Mouse (Mus musculus) kidney, embryonic 14.5 days (tissue): ENCODE data around the gene Cdk11b. TPM values are rescaled to one million over a fixed set of nuclear protein-coding genes. Genes with fewer than 3 reads are reported as not detected.
A peak's percentile ranks its signal among the peaks of the same experiment; 100 is the strongest.

ENCODE experiments used
- ATAC-seq: fragments of 200-750 bp; cut with Nextera tagmentation; 2 replicates; pipeline ENCODE4 v1.8.0; 2017; ENCODE audit warnings: moderate number of reproducible peaks, mild to moderate bottlenecking, moderate TSS enrichment, moderate library complexity; ENCODE audit not compliant: low FRiP score, low TSS enrichment
- H3K27ac ChIP-seq: fragments of 300-500 bp; sonication (generic); 2 replicates; pipeline ENCODE4 v1.5.1; 2014; ENCODE audit warnings: low read depth, mild to moderate bottlenecking, low read length, moderate library complexity, mixed read lengths
- H3K27me3 ChIP-seq: fragments of 300-500 bp; sonication (generic); 2 replicates; pipeline ENCODE4 v1.6.1; 2014; ENCODE audit warnings: mild to moderate bottlenecking, low read length; ENCODE audit not compliant: control insufficient read depth, insufficient read depth
- H3K36me3 ChIP-seq: fragments of 300-500 bp; sonication (generic); 2 replicates; pipeline ENCODE4 v1.6.1; 2014; ENCODE audit warnings: low read length, mixed read lengths; ENCODE audit not compliant: control insufficient read depth, insufficient read depth
- H3K4me1 ChIP-seq: fragments of 300-500 bp; sonication (generic); 2 replicates; pipeline ENCODE4 v1.6.1; 2014; ENCODE audit warnings: low read length, mixed read lengths; ENCODE audit not compliant: control insufficient read depth, insufficient read depth
- H3K4me2 ChIP-seq: fragments of 300-500 bp; sonication (generic); replicated peaks from 2 replicates; pipeline ENCODE4 v1.6.1; 2014; ENCODE audit warnings: low read depth, mild to moderate bottlenecking, low read length
- H3K4me3 ChIP-seq: fragments of 300-500 bp; sonication (generic); 2 replicates; pipeline ENCODE4 v1.5.1; 2014; ENCODE audit warnings: mild to moderate bottlenecking, low read length
- H3K9ac ChIP-seq: fragments of 300-500 bp; sonication (generic); 2 replicates; pipeline ENCODE4 v1.6.1; 2014; ENCODE audit warnings: low read depth, mild to moderate bottlenecking, low read length, moderate library complexity
- H3K9me3 ChIP-seq: fragments of 300-500 bp; sonication (generic); 2 replicates; pipeline ENCODE4 v1.6.1; 2016; ENCODE audit warnings: low read length; ENCODE audit not compliant: control insufficient read depth
- whole genome bisulfite sequencing: fragments of 180-500 bp; shearing (Covaris S2); extraction: QIAGEN DNeasy Blood & Tissue Kit; methylation state at CpG from one replicate; pipeline ENCODE4 v1.1.7; 2014; 5-methylcytosine and 5-hydroxymethylcytosine counted together
- polyA plus RNA-seq: library from polyadenylated mRNA; unstranded; fragments of >200 nt; fragmentation: Nextera tagmentation; extraction: Ambion mirVana; gene quantifications from 2 replicates; pipeline ENCODE4 v1.2.1, GENCODE M21; 2014

Cdk11b gene
- polyA plus RNA-seq, 1 experiment from 2014 or later: 57.0 TPM

- WGBS: 87% methylated on average over 5 of the region's 5 CpGs
- Histone ChIP-seq H3K27ac (no peak overlapping the region), H3K4me3 (no peak overlapping the region), H3K4me2 (no peak overlapping the region), H3K4me1 (no peaks in the 10 kb centered on the region), H3K9ac (no peak overlapping the region), H3K36me3 (peaks cover 65% of the 10 kb centered on the region), H3K9me3 (no peaks in the 10 kb centered on the region), H3K27me3 (no peaks in the 10 kb centered on the region)
- ATAC-seq: no peak
Measured at GRCm38 (mm10) chr4:155589356-155589755, 35.3 kb upstream of the Cdk11b start.

DNA sequence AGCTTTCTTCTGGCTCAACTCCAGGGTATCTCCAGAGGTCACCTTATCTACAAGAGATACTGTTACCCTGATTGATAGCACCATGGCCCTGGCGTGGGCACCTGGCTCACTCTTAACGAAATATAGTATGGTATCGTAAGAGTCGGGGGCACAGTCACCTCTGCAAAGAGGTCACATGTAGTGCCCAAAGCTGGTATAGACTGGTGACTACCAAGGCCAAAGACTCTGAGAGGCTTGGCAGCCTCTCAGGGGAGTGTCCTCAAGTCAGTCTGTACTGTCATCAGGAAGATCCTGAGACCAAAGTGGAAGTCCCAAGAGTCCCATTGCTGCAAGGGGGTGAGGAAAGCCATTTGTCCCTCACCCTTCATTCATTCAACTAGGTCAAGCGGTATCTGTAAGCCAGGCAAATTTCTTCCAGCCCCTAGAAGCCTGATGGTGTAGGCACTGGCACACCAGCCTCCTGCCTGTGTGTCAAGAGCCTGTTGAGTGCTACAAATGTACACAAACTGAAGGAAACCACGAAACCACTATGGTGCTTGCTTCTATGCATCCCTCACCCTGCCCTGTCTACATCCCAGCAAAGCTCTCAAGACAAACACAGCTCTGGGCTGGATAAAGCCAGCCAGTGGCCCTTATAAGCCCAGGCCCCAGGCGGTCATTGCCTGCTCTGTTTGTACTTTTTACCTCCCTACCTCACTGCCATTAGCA, 33.5 kb upstream of the Cdk11b start:
- Histone ChIP-seq H3K9ac (no peak overlapping the region), H3K4me3 (no peak overlapping the region), H3K27ac (no peak overlapping the region), H3K4me1 (no peaks in the 10 kb centered on the region), H3K9me3 (no peaks in the 10 kb centered on the region), H3K27me3 (no peaks in the 10 kb centered on the region), H3K36me3 (peaks cover 49% of the 10 kb centered on the region), H3K4me2 (no peak overlapping the region)
- ATAC-seq: no peak
- 86% methylated on average over 7 of the region's 7 CpGs for WGBS

DNA sequence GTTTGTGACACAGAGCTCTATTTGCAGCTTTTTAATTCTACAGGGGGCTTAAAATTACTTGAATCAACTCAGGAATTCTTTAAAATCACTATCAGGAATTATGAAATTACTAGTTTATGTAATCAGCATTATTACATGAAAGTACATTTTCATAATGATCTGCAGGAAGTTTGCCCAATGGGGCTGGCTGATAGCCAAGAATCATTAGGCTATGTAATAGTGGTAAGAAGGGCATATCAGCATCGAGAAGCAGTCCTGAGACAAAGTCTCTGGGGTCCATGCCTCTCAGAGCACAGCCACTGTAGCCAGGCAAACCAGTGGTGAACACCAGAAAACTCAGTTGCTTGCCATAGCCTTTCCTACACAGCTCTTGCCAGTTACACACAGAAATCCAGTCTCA, 30.9 kb upstream of the Cdk11b start:
- Histone ChIP-seq H3K9me3 (no peaks in the 10 kb centered on the region), H3K27ac (no peak overlapping the region), H3K4me3 (no peak overlapping the region), H3K9ac (no peak overlapping the region), H3K36me3 (peaks cover 22% of the 10 kb centered on the region), H3K4me2 (no peak overlapping the region), H3K27me3 (no peaks in the 10 kb centered on the region), H3K4me1 (no peaks in the 10 kb centered on the region)
- 71% methylated on average over 1 of the region's 1 CpGs for WGBS
- no peak for ATAC-seq

GRCm38 (mm10) chr4:155595777-155596176, 28.9 kb upstream of the Cdk11b start:
- H3K9ac ChIP-seq: no peak overlapping the region
- H3K4me3 ChIP-seq: no peak overlapping the region
- 87% methylated on average over 3 of the region's 3 CpGs for WGBS
- no peak overlapping the region for H3K4me2 ChIP-seq
- no peaks in the 10 kb centered on the region for H3K9me3 ChIP-seq
- no peak for ATAC-seq
- H3K27me3 ChIP-seq: no peaks in the 10 kb centered on the region
- H3K36me3 ChIP-seq: peaks cover 4% of the 10 kb centered on the region; the same call in 1 of the 2 replicates
- no peak overlapping the region for H3K27ac ChIP-seq
- H3K4me1 ChIP-seq: no peaks in the 10 kb centered on the region

- Histone ChIP-seq H3K36me3 (no peaks in the 10 kb centered on the region), H3K9me3 (no peaks in the 10 kb centered on the region), H3K4me3 (no peak overlapping the region), H3K9ac (no peak overlapping the region), H3K4me1 (no peaks in the 10 kb centered on the region), H3K27ac (no peak overlapping the region), H3K27me3 (no peaks in the 10 kb centered on the region), H3K4me2 (no peak overlapping the region)
- WGBS: 71% methylated on average over 5 of the region's 5 CpGs
- ATAC-seq: no peak
Measured at GRCm38 (mm10) chr4:155596606-155597005, 28.0 kb upstream of the Cdk11b start.

DNA sequence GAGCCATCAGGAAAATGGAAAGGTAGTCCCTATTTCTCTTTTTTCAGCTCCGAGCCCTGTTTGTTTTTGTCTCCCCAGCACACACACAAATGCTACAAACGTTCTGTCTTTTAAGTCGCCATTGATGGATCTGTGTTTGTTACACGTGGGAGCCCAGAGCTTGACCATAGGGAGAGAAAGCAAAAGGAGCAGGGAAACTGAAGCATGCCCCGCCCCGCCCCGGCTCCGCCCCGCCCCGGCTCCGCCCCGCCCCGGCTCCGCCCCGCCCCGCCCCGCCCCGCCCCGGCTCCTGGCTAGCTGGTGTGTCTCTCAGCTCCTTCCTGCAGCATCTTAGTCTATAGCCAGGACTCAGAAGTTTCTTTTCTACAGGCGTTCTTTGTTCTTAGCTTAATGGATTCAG, 26.1 kb upstream of the Cdk11b start:
- H3K4me3 ChIP-seq: no peak overlapping the region
- no peak overlapping the region for H3K4me2 ChIP-seq
- peaks cover 6% of the 10 kb centered on the region for H3K4me1 ChIP-seq
- no peak for ATAC-seq
- no peak overlapping the region for H3K9ac ChIP-seq
- H3K27me3 ChIP-seq: no peaks in the 10 kb centered on the region
- 26% methylated on average over 20 of the region's 20 CpGs for WGBS
- H3K9me3 ChIP-seq: no peaks in the 10 kb centered on the region
- H3K36me3 ChIP-seq: peaks cover 6% of the 10 kb centered on the region; the same call in 1 of the 2 replicates
- no peak overlapping the region for H3K27ac ChIP-seq

DNA sequence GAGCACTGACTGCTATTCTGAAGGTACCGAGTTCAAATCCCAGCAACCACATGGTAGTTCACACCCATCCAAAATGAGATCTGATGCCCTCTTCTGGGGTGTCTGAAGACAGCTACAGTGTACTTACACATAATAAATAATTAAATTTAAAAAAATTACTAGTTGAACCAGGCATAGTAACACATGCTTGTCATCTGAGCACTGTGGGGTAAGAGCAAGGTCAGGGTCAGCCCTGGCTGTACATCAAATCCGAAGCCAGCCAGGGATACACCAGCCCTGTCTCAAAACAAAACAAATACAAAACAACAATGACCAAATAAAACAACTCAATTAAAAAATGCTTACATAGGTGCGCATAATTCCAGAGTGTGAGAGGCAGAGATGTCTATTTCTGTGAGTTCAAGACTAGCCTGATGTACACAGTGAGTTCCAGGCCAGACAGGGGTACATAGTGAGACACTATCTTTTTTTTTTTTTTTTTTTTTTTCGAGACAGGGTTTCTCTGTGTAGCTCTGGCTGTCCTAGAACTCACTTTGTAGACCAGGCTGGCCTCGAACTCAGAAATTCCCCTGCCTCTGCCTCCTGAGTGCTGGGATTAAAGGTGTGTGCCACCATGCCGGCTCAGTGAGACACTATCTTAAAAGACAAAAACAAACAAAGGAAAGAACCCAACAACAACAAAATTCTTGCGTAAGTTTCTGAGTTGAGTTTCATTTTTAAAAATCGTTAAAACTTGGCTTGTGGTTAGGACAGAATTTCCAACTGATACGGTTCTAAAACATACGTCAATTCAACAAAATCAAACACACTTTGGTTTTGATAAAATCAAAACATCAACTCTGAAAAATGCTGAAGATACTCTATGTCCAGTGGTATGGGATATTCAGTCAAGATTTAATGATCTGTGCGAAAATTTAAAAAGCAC, 24.5 kb upstream of the Cdk11b start:
- H3K27ac ChIP-seq: no peak overlapping the region; the same call in 1 of the 2 replicates
- 88% methylated on average over 10 of the region's 11 CpGs for WGBS
- peaks cover 6% of the 10 kb centered on the region for H3K4me1 ChIP-seq
- no peaks in the 10 kb centered on the region for H3K9me3 ChIP-seq
- H3K4me2 ChIP-seq: peak overlapping the region; percentile 93
- H3K36me3 ChIP-seq: peaks cover 6% of the 10 kb centered on the region; the same call in 1 of the 2 replicates
- no peak for ATAC-seq
- H3K27me3 ChIP-seq: no peaks in the 10 kb centered on the region
- H3K9ac ChIP-seq: peak overlapping the region; percentile 74; the same call in 1 of the 2 replicates
- H3K4me3 ChIP-seq: peak overlapping the region; percentile 93

- Histone ChIP-seq H3K27ac (peak within 1 kb of the TSS; percentile 95), H3K9ac (peak within 1 kb of the TSS; percentile 74), H3K36me3 (peaks cover 15% of the 10 kb centered on the region; the same call in 1 of the 2 replicates), H3K4me2 (peak within 1 kb of the TSS; percentile 93), H3K9me3 (no peaks in the 10 kb centered on the region), H3K4me3 (peak within 1 kb of the TSS; percentile 93), H3K4me1 (peaks cover 6% of the 10 kb centered on the region), H3K27me3 (no peaks in the 10 kb centered on the region)
- WGBS: under 1% methylated on average over 65 of the region's 65 CpGs
- ATAC-seq: peak; percentile 96
Measured at GRCm38 (mm10) chr4:155601091-155601996, 23.3 kb upstream of the Cdk11b start, which contains the start of gene Slc35e2. TSS of gene Slc35e2 (plus strand) at chr4:155601416.
